Mouse (Mus musculus): ENCODE measurements around the gene Prelp. TPM values are rescaled to one million over a fixed set of nuclear protein-coding genes. Genes with fewer than 3 reads are reported as not detected.
A peak's percentile ranks its signal among the peaks of the same experiment; 100 is the strongest.

Gene Prelp
- polyA plus RNA-seq, 1 experiment from 2014 or later: 1.2 TPM

GRCm38 (mm10) chr1:133913018-133913417 is 8.2 kb downstream of the Prelp start:
- H3K4me3 ChIP-seq (ENCODE audit: low read depth, low read length): no peak overlapping the region
- DNase-seq (ENCODE audit: low spot score): no peak
- H3K27me3 ChIP-seq (ENCODE audit: control insufficient read depth, insufficient read depth, low read length): peaks cover 5% of the 10 kb centered on the region; the same call in 1 of the 2 replicates
- 77% methylated on average over 6 of the region's 6 CpGs for WGBS
- no peak overlapping the region for H3K9ac ChIP-seq (ENCODE audit: low read length)
- no peak for ATAC-seq (replicated peaks; ENCODE audit: low FRiP score)
- H3K27ac ChIP-seq (ENCODE audit: low read depth, low read length): no peak overlapping the region
- peaks cover 5% of the 10 kb centered on the region for H3K4me1 ChIP-seq (replicated peaks; ENCODE audit: control insufficient read depth, insufficient read depth, low read length)
- H3K36me3 ChIP-seq (ENCODE audit: control insufficient read depth, insufficient read depth, low read length): no peaks in the 10 kb centered on the region
- H3K9me3 ChIP-seq (ENCODE audit: control insufficient read depth, low read length): no peaks in the 10 kb centered on the region
- H3K4me2 ChIP-seq (ENCODE audit: low read depth, low read length, severe bottlenecking): no peak overlapping the region

GRCm38 (mm10) chr1:133911456-133911855 is 9.8 kb downstream of the Prelp start:
- H3K4me2 ChIP-seq (ENCODE audit: low read depth, low read length, severe bottlenecking): no peak overlapping the region
- ATAC-seq (replicated peaks; ENCODE audit: low FRiP score): peak; percentile 23; the same call in 1 of the 2 replicates
- 26% methylated on average over 4 of the region's 4 CpGs for WGBS
- no peaks in the 10 kb centered on the region for H3K36me3 ChIP-seq (ENCODE audit: control insufficient read depth, insufficient read depth, low read length)
- H3K9me3 ChIP-seq (ENCODE audit: control insufficient read depth, low read length): no peaks in the 10 kb centered on the region
- no peak overlapping the region for H3K27ac ChIP-seq (ENCODE audit: low read depth, low read length)
- H3K27me3 ChIP-seq (ENCODE audit: control insufficient read depth, insufficient read depth, low read length): peaks cover 8% of the 10 kb centered on the region; the same call in 1 of the 2 replicates
- no peak overlapping the region for H3K4me3 ChIP-seq (ENCODE audit: low read depth, low read length)
- H3K9ac ChIP-seq (ENCODE audit: low read length): no peak overlapping the region
- peak; percentile 85 for DNase-seq (ENCODE audit: low spot score)
- H3K4me1 ChIP-seq (replicated peaks; ENCODE audit: control insufficient read depth, insufficient read depth, low read length): peaks cover 15% of the 10 kb centered on the region

- 73% methylated on average over 4 of the region's 4 CpGs for WGBS
- H3K27me3 ChIP-seq (ENCODE audit: control insufficient read depth, insufficient read depth, low read length): peaks cover 8% of the 10 kb centered on the region; the same call in 1 of the 2 replicates
These were observed 10.2 kb downstream of the Prelp start for GRCm38 (mm10) chr1:133911008-133911407.

GRCm38 (mm10) chr1:133910108-133910507 is 11.1 kb downstream of the Prelp start:
- H3K36me3 ChIP-seq (ENCODE audit: control insufficient read depth, insufficient read depth, low read length): no peaks in the 10 kb centered on the region
- no peak overlapping the region for H3K4me2 ChIP-seq (ENCODE audit: low read depth, low read length, severe bottlenecking)
- no peak for ATAC-seq (replicated peaks; ENCODE audit: low FRiP score)
- H3K4me1 ChIP-seq (replicated peaks; ENCODE audit: control insufficient read depth, insufficient read depth, low read length): peaks cover 17% of the 10 kb centered on the region
- 84% methylated on average over 7 of the region's 7 CpGs for WGBS
- H3K4me3 ChIP-seq (ENCODE audit: low read depth, low read length): no peak overlapping the region
- no peak overlapping the region for H3K27ac ChIP-seq (ENCODE audit: low read depth, low read length)
- DNase-seq (ENCODE audit: low spot score): no peak
- peaks cover 8% of the 10 kb centered on the region; the same call in 1 of the 2 replicates for H3K27me3 ChIP-seq (ENCODE audit: control insufficient read depth, insufficient read depth, low read length)
- H3K9me3 ChIP-seq (ENCODE audit: control insufficient read depth, low read length): no peaks in the 10 kb centered on the region
- no peak overlapping the region for H3K9ac ChIP-seq (ENCODE audit: low read length)

More at GRCm38 (mm10) chr1:133911008-133911407, 10.2 kb downstream of the Prelp start:
- H3K4me2 ChIP-seq (ENCODE audit: low read depth, low read length, severe bottlenecking): no peak overlapping the region
- H3K9ac ChIP-seq (ENCODE audit: low read length): no peak overlapping the region
- H3K27ac ChIP-seq (ENCODE audit: low read depth, low read length): no peak overlapping the region
- H3K36me3 ChIP-seq (ENCODE audit: control insufficient read depth, insufficient read depth, low read length): no peaks in the 10 kb centered on the region
- DNase-seq (ENCODE audit: low spot score) (no peak), ATAC-seq (replicated peaks; ENCODE audit: low FRiP score) (0 out of 2 replicates have a peak, but pooled peaks have one; percentile 1)
- H3K4me3 ChIP-seq (ENCODE audit: low read depth, low read length): no peak overlapping the region
- H3K9me3 ChIP-seq (ENCODE audit: control insufficient read depth, low read length): no peaks in the 10 kb centered on the region
- peaks cover 17% of the 10 kb centered on the region for H3K4me1 ChIP-seq (replicated peaks; ENCODE audit: control insufficient read depth, insufficient read depth, low read length)

- 17% methylated on average over 27 of the region's 27 CpGs for WGBS
- peak; percentile 25; the same call in 1 of the 2 replicates for ATAC-seq (replicated peaks; ENCODE audit: low FRiP score)
- H3K9me3 ChIP-seq (ENCODE audit: control insufficient read depth, low read length): no peaks in the 10 kb centered on the region
- H3K27me3 ChIP-seq (ENCODE audit: control insufficient read depth, insufficient read depth, low read length): peaks cover 8% of the 10 kb centered on the region; the same call in 1 of the 2 replicates
- DNase-seq (ENCODE audit: low spot score): no peak
- peak overlapping the region; percentile 24 for H3K4me3 ChIP-seq (ENCODE audit: low read depth, low read length)
- H3K4me2 ChIP-seq (ENCODE audit: low read depth, low read length, severe bottlenecking): peak overlapping the region; percentile 83
- peaks cover 17% of the 10 kb centered on the region for H3K4me1 ChIP-seq (replicated peaks; ENCODE audit: control insufficient read depth, insufficient read depth, low read length)
- H3K9ac ChIP-seq (ENCODE audit: low read length): peak overlapping the region; percentile 58
- H3K36me3 ChIP-seq (ENCODE audit: control insufficient read depth, insufficient read depth, low read length): no peaks in the 10 kb centered on the region
- H3K27ac ChIP-seq (ENCODE audit: low read depth, low read length): no peak overlapping the region
These were observed 12.3 kb downstream of the Prelp start for GRCm38 (mm10) chr1:133908659-133909575.

- DNase-seq (ENCODE audit: low spot score): peak; percentile 82
- Histone ChIP-seq H3K27me3 (ENCODE audit: control insufficient read depth, insufficient read depth, low read length) (peaks cover 8% of the 10 kb centered on the region; the same call in 1 of the 2 replicates), H3K9me3 (ENCODE audit: control insufficient read depth, low read length) (no peaks in the 10 kb centered on the region), H3K4me3 (ENCODE audit: low read depth, low read length) (peak within 1 kb of the TSS; percentile 24), H3K27ac (ENCODE audit: low read depth, low read length) (peak within 1 kb of the TSS; percentile 51; the same call in 1 of the 2 replicates), H3K36me3 (ENCODE audit: control insufficient read depth, insufficient read depth, low read length) (no peaks in the 10 kb centered on the region), H3K4me1 (replicated peaks; ENCODE audit: control insufficient read depth, insufficient read depth, low read length) (peaks cover 17% of the 10 kb centered on the region), H3K9ac (ENCODE audit: low read length) (peak within 1 kb of the TSS; percentile 58), H3K4me2 (ENCODE audit: low read depth, low read length, severe bottlenecking) (peak within 1 kb of the TSS; percentile 83)
- ATAC-seq (replicated peaks; ENCODE audit: low FRiP score): peak; percentile 70
- WGBS: 4% methylated on average over 29 of the region's 30 CpGs
These were observed 13.1 kb downstream of the Prelp start, which contains the start of gene Optc for GRCm38 (mm10) chr1:133907949-133908658. Gene Optc (minus strand): TSS chr1:133907999.

- Histone ChIP-seq H3K36me3 (ENCODE audit: control insufficient read depth, insufficient read depth, low read length) (no peaks in the 10 kb centered on the region), H3K9ac (ENCODE audit: low read length) (no peak overlapping the region), H3K4me1 (replicated peaks; ENCODE audit: control insufficient read depth, insufficient read depth, low read length) (peaks cover 17% of the 10 kb centered on the region), H3K9me3 (ENCODE audit: control insufficient read depth, low read length) (no peaks in the 10 kb centered on the region), H3K27me3 (ENCODE audit: control insufficient read depth, insufficient read depth, low read length) (peaks cover 8% of the 10 kb centered on the region; the same call in 1 of the 2 replicates), H3K27ac (ENCODE audit: low read depth, low read length) (no peak overlapping the region), H3K4me2 (ENCODE audit: low read depth, low read length, severe bottlenecking) (0 out of 2 replicates have a peak overlapping the region, but pooled peaks have one; percentile 15), H3K4me3 (ENCODE audit: low read depth, low read length) (no peak overlapping the region)
- WGBS: 31% methylated on average over 12 of the region's 12 CpGs
- no peak for DNase-seq (ENCODE audit: low spot score)
- no peak for ATAC-seq (replicated peaks; ENCODE audit: low FRiP score)
These were observed 14.8 kb downstream of the Prelp start for GRCm38 (mm10) chr1:133906420-133906819.

GRCm38 (mm10) chr1:133900825-133901224 is 20.4 kb downstream of the Prelp start:
- Histone ChIP-seq H3K27ac (ENCODE audit: low read depth, low read length) (no peak overlapping the region), H3K9me3 (ENCODE audit: control insufficient read depth, low read length) (no peaks in the 10 kb centered on the region), H3K4me1 (replicated peaks; ENCODE audit: control insufficient read depth, insufficient read depth, low read length) (no peaks in the 10 kb centered on the region; the same call in 1 of the 2 replicates), H3K36me3 (ENCODE audit: control insufficient read depth, insufficient read depth, low read length) (no peaks in the 10 kb centered on the region), H3K27me3 (ENCODE audit: control insufficient read depth, insufficient read depth, low read length) (no peaks in the 10 kb centered on the region), H3K4me2 (ENCODE audit: low read depth, low read length, severe bottlenecking) (no peak overlapping the region), H3K4me3 (ENCODE audit: low read depth, low read length) (no peak overlapping the region), H3K9ac (ENCODE audit: low read length) (no peak overlapping the region)
- DNase-seq (ENCODE audit: low spot score) (no peak), ATAC-seq (replicated peaks; ENCODE audit: low FRiP score) (no peak)
- WGBS: 87% methylated on average over 9 of the region's 9 CpGs

Measured in forebrain, embryonic 11.5 days (tissue).